Mouse (Mus musculus) midbrain, embryonic 12.5 days (tissue): ENCODE measurements around the gene Nat8f1. TPM values are rescaled to one million over a fixed set of nuclear protein-coding genes. Genes with fewer than 3 reads are reported as not detected.

ENCODE experiments used
- ATAC-seq: fragments of 200-750 bp; cut with Nextera tagmentation; 2 replicates; pipeline ENCODE4 v1.8.0; 2017; ENCODE audit warnings: low read depth, moderate TSS enrichment, moderate library complexity; ENCODE audit not compliant: low FRiP score
- H3K27ac ChIP-seq: fragments of 300-500 bp; sonication (generic); replicated peaks from 2 replicates; pipeline ENCODE4 v1.5.1; 2016; ENCODE audit warnings: mild to moderate bottlenecking
- H3K27me3 ChIP-seq: fragments of 300-500 bp; sonication (generic); 2 replicates; pipeline ENCODE4 v1.6.1; 2016; ENCODE audit warnings: mild to moderate bottlenecking
- H3K36me3 ChIP-seq: fragments of 300-500 bp; sonication (generic); 2 replicates; pipeline ENCODE4 v1.6.1; 2016
- H3K4me1 ChIP-seq: fragments of 300-500 bp; sonication (generic); 2 replicates; pipeline ENCODE4 v1.6.1; 2016
- H3K4me2 ChIP-seq: fragments of 300-500 bp; sonication (generic); replicated peaks from 2 replicates; pipeline ENCODE4 v1.6.1; 2016; ENCODE audit warnings: mild to moderate bottlenecking, moderate library complexity
- H3K4me3 ChIP-seq: fragments of 300-500 bp; sonication (generic); 2 replicates; pipeline ENCODE4 v1.5.1; 2016; ENCODE audit warnings: mild to moderate bottlenecking
- H3K9ac ChIP-seq: fragments of 300-500 bp; sonication (generic); replicated peaks from 2 replicates; pipeline ENCODE4 v1.6.1; 2016; ENCODE audit warnings: mild to moderate bottlenecking, moderate library complexity
- H3K9me3 ChIP-seq: fragments of 300-500 bp; sonication (generic); 2 replicates; pipeline ENCODE4 v1.6.1; 2016; ENCODE audit warnings: mild to moderate bottlenecking
- WGBS: fragments of 180-500 bp; shearing (Covaris S2); methylation state at CpG from one replicate; pipeline ENCODE4 v1.1.7; 2016; 5-methylcytosine and 5-hydroxymethylcytosine counted together
- polyA plus RNA-seq: library from polyadenylated mRNA; unstranded; fragments of >200 nt; fragmentation: Nextera tagmentation; extraction: Ambion mirVana; gene quantifications from 2 replicates; pipeline ENCODE4 v1.2.1, GENCODE M21; 2016

Nat8f1 gene
- polyA plus RNA-seq, 1 experiment from 2014 or later = 8.3 TPM

GRCm38 (mm10) chr6:85863840-85864239, 51.6 kb downstream of the Nat8f1 start:
- no peaks in the 10 kb centered on the region for H3K4me1 ChIP-seq
- H3K27ac ChIP-seq = no peak overlapping the region
- 88% methylated on average over 2 of the region's 2 CpGs for WGBS
- no peaks in the 10 kb centered on the region for H3K36me3 ChIP-seq
- no peak for ATAC-seq
- H3K4me2 ChIP-seq = no peak overlapping the region
- H3K9me3 ChIP-seq = no peaks in the 10 kb centered on the region
- no peak overlapping the region for H3K4me3 ChIP-seq
- no peak overlapping the region for H3K9ac ChIP-seq
- H3K27me3 ChIP-seq = no peaks in the 10 kb centered on the region

GRCm38 (mm10) chr6:85863136-85863535, 52.4 kb downstream of the Nat8f1 start:
- H3K27ac ChIP-seq = no peak overlapping the region
- no peak overlapping the region for H3K9ac ChIP-seq
- WGBS = 84% methylated on average over 2 of the region's 2 CpGs
- no peak overlapping the region for H3K4me2 ChIP-seq
- H3K4me3 ChIP-seq = no peak overlapping the region
- ATAC-seq = no peak
- no peaks in the 10 kb centered on the region for H3K4me1 ChIP-seq
- H3K27me3 ChIP-seq = no peaks in the 10 kb centered on the region
- H3K9me3 ChIP-seq = no peaks in the 10 kb centered on the region
- H3K36me3 ChIP-seq = no peaks in the 10 kb centered on the region

GRCm38 (mm10) chr6:85862565-85862964, 52.9 kb downstream of the Nat8f1 start:
- no peaks in the 10 kb centered on the region for H3K9me3 ChIP-seq
- H3K36me3 ChIP-seq = no peaks in the 10 kb centered on the region
- no peak overlapping the region for H3K9ac ChIP-seq
- no peak overlapping the region for H3K27ac ChIP-seq
- no peak overlapping the region for H3K4me2 ChIP-seq
- no peak for ATAC-seq
- no peak overlapping the region for H3K4me3 ChIP-seq
- no peaks in the 10 kb centered on the region for H3K27me3 ChIP-seq
- 81% methylated on average over 3 of the region's 3 CpGs for WGBS
- H3K4me1 ChIP-seq = no peaks in the 10 kb centered on the region

GRCm38 (mm10) chr6:85861247-85861646, 54.2 kb downstream of the Nat8f1 start:
- no peak for ATAC-seq
- no peaks in the 10 kb centered on the region for H3K36me3 ChIP-seq
- 85% methylated on average over 3 of the region's 3 CpGs for WGBS
- H3K4me2 ChIP-seq = no peak overlapping the region
- H3K27me3 ChIP-seq = no peaks in the 10 kb centered on the region
- no peaks in the 10 kb centered on the region for H3K9me3 ChIP-seq
- H3K9ac ChIP-seq = no peak overlapping the region
- no peaks in the 10 kb centered on the region for H3K4me1 ChIP-seq
- no peak overlapping the region for H3K27ac ChIP-seq
- H3K4me3 ChIP-seq = no peak overlapping the region

Other genes starting within 250 kb of the Nat8f1 start
- not detected in 2 replicates for gene Nat8f7, start 202.5 kb downstream of the Nat8f1 start, polyA plus RNA-seq
- gene Nat8f3, start 149.9 kb downstream of the Nat8f1 start, polyA plus RNA-seq = 0.18 and 0.29 TPM in 2 replicates
- not detected in 2 replicates for gene Nat8f6, start 94.7 kb downstream of the Nat8f1 start, polyA plus RNA-seq
- gene Nat8f5, start 94.7 kb downstream of the Nat8f1 start, polyA plus RNA-seq = not detected in 2 replicates
- not detected in 2 replicates for gene Nat8, start 83.6 kb downstream of the Nat8f1 start, polyA plus RNA-seq
- gene Nat8f2, start 46.5 kb downstream of the Nat8f1 start, polyA plus RNA-seq = not detected in 2 replicates
- gene Nat8f4, start 10.8 kb downstream of the Nat8f1 start, polyA plus RNA-seq = 6.6 and 7.2 TPM in 2 replicates
- gene Tprkb, start 3.8 kb downstream of the Nat8f1 start, polyA plus RNA-seq = 35.5 and 41.4 TPM in 2 replicates
- 42.7 and 53.7 TPM in 2 replicates for gene Dusp11, start 46.0 kb upstream of the Nat8f1 start, polyA plus RNA-seq
- not detected in 2 replicates for gene Figla, start 100.5 kb upstream of the Nat8f1 start, polyA plus RNA-seq
- 127 and 130 TPM in 2 replicates for gene Add2, start 113.0 kb upstream of the Nat8f1 start, polyA plus RNA-seq